ENCODE assay signal across 34 mouse cellular contexts in the genomic region with DNA sequence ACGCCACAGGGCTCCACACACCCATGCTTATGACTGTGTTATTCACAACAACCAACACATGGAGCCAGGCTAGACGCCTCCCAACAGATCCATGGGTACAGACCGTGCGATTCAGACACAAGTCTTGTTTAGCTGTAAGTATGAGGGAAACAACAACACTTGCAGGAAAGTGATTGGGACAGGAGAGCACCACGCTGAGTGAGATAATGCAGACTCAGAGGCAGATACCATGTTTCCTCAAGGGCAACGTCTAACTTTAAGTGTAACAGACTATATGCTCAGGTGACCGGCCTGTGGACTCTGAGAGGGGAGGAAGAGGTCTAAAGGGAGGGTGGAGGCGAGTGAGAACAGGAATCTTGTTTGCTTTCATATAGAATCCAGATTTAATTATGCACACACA. TPM values are rescaled to one million over a fixed set of nuclear protein-coding genes. Genes with fewer than 3 reads are reported as not detected.
DNase-seq lines count a peak whose midpoint lies in the region; ATAC-seq and TF ChIP-seq lines count a peak whose summit lies in the region.
"Had no signal": no experiment of that assay in that cellular context is flagged by ENCODE, and none has a peak within 500 bp of the region (broad histone marks: within the 10 kb centered on the region; RNA-seq: fewer than 3 reads in every experiment).

No protein-coding gene starts in this region.

- no peaks in the 10 kb centered on the region for H3K9me3 ChIP-seq in heart, embryonic 12.5 days (replicated peaks)
- H3K9me3 ChIP-seq in intestine, postnatal 0 days (ENCODE audit: control insufficient read depth) = no peaks in the 10 kb centered on the region
- H3K9me3 ChIP-seq in liver, embryonic 16.5 days (replicated peaks; ENCODE audit: control insufficient read depth, low read length) = no peaks in the 10 kb centered on the region
- 0 out of 2 replicates have a peak, but pooled peaks cover 3% of the 10 kb centered on the region for H3K9me3 ChIP-seq in forebrain, embryonic 10.5 days
- H3K9me3 ChIP-seq: forebrain, embryonic 13.5 days; heart, embryonic 13.5 days; hindbrain, embryonic 13.5 days; kidney, embryonic 15.5 days had no signal

- H3K4me2 ChIP-seq in heart, embryonic 12.5 days = 0 out of 2 replicates have a peak overlapping the region, but pooled peaks have one; percentile 29
- H3K4me2 ChIP-seq in intestine, postnatal 0 days (replicated peaks; ENCODE audit: low read depth) = no peak overlapping the region
- no peak overlapping the region for H3K4me2 ChIP-seq in liver, embryonic 16.5 days (ENCODE audit: low read depth, low read length)
- H3K4me2 ChIP-seq: forebrain, embryonic 13.5 days; heart, embryonic 13.5 days; hindbrain, embryonic 13.5 days; kidney, embryonic 15.5 days had no signal

- no peak overlapping the region for H3K27ac ChIP-seq in heart, embryonic 12.5 days (ENCODE audit: poor library complexity, severe bottlenecking)
- no peak overlapping the region for H3K27ac ChIP-seq in intestine, postnatal 0 days (ENCODE audit: low read depth, low read length)
- H3K27ac ChIP-seq in liver, embryonic 16.5 days (ENCODE audit: low read length) = no peak overlapping the region
- no peak overlapping the region for H3K27ac ChIP-seq in forebrain, embryonic 10.5 days
- H3K27ac ChIP-seq: forebrain, embryonic 13.5 days; heart, embryonic 13.5 days; hindbrain, embryonic 13.5 days; kidney, embryonic 15.5 days had no signal

- no peak overlapping the region for H3K4me3 ChIP-seq in heart, embryonic 12.5 days
- H3K4me3 ChIP-seq in intestine, postnatal 0 days (ENCODE audit: low read depth, low read length) = no peak overlapping the region
- no peak overlapping the region for H3K4me3 ChIP-seq in liver, embryonic 16.5 days (ENCODE audit: low read depth, low read length)
- H3K4me3 ChIP-seq in forebrain, embryonic 10.5 days = no peak overlapping the region
- H3K4me3 ChIP-seq: forebrain, embryonic 13.5 days; heart, embryonic 13.5 days; hindbrain, embryonic 13.5 days; kidney, embryonic 15.5 days; megakaryocyte, embryonic 14.5 days had no signal

- peaks cover 16% of the 10 kb centered on the region for H3K4me1 ChIP-seq in heart, embryonic 12.5 days (replicated peaks)
- H3K4me1 ChIP-seq in intestine, postnatal 0 days (replicated peaks; ENCODE audit: control insufficient read depth, insufficient read depth, low read length) = no peaks in the 10 kb centered on the region
- H3K4me1 ChIP-seq in liver, embryonic 16.5 days (ENCODE audit: control insufficient read depth, low read depth, low read length) = peaks cover 23% of the 10 kb centered on the region
- H3K4me1 ChIP-seq in forebrain, embryonic 10.5 days = peaks cover 4% of the 10 kb centered on the region; the same call in 1 of the 2 replicates
- H3K4me1 ChIP-seq: forebrain, embryonic 13.5 days; kidney, embryonic 15.5 days had no signal

- no peaks in the 10 kb centered on the region for H3K27me3 ChIP-seq in heart, embryonic 12.5 days (replicated peaks)
- no peaks in the 10 kb centered on the region for H3K27me3 ChIP-seq in intestine, postnatal 0 days (replicated peaks; ENCODE audit: control insufficient read depth, insufficient read depth, low read length)
- H3K27me3 ChIP-seq in liver, embryonic 16.5 days (ENCODE audit: control insufficient read depth, insufficient read depth, low read depth, low read length) = no peaks in the 10 kb centered on the region
- no peaks in the 10 kb centered on the region for H3K27me3 ChIP-seq in forebrain, embryonic 10.5 days (ENCODE audit: poor library complexity, severe bottlenecking)
- H3K27me3 ChIP-seq: forebrain, embryonic 13.5 days; heart, embryonic 13.5 days; kidney, embryonic 15.5 days had no signal

- WGBS in heart, embryonic 12.5 days = 46% methylated on average over 8 of the region's 8 CpGs
- WGBS in intestine, postnatal 0 days = 54% methylated on average over 8 of the region's 8 CpGs
- 38% methylated on average over 8 of the region's 8 CpGs for WGBS in liver, embryonic 16.5 days (ENCODE audit: insufficient replicate concordance)
- WGBS in forebrain, embryonic 10.5 days = 88% methylated on average over 8 of the region's 8 CpGs

- H3K9ac ChIP-seq in heart, embryonic 12.5 days = no peak overlapping the region
- H3K9ac ChIP-seq in intestine, postnatal 0 days (ENCODE audit: low read depth, low read length) = no peak overlapping the region
- no peak overlapping the region for H3K9ac ChIP-seq in liver, embryonic 16.5 days (ENCODE audit: low read depth, low read length)
- H3K9ac ChIP-seq: forebrain, embryonic 13.5 days; heart, embryonic 13.5 days; hindbrain, embryonic 13.5 days; kidney, embryonic 15.5 days had no signal

- no peak for TF ChIP-seq CTCF in intestine, postnatal 0 days (IDR thresholded peaks at IDR 0.05; ENCODE audit: low read depth)

- no peak for ATAC-seq in heart, embryonic 12.5 days (ENCODE audit: insufficient number of reproducible peaks, low FRiP score)
- peak; percentile 53 for ATAC-seq in common myeloid progenitor, adult 5-6 weeks (replicated peaks; ENCODE audit: low read depth, poor library complexity, severe bottlenecking)
- peak; percentile 85 for ATAC-seq in intestine, postnatal 0 days
- ATAC-seq in liver, embryonic 16.5 days (ENCODE audit: low read depth) = 0 out of 2 replicates have a peak, but pooled peaks have one; percentile 19
- no peak for ATAC-seq in activated CD4-positive, CD25-positive, alpha-beta regulatory T cell, adult 4 months
- ATAC-seq: forebrain, embryonic 13.5 days had no signal

- DNase-seq in heart, postnatal 10 days = no peak
- DNase-seq in spleen, postnatal 14 days (ENCODE audit: low spot score in 2 of 2) = no peak
- DNase-seq in forebrain, embryonic 10.5 days (ENCODE audit: extremely low spot score, low spot score) = no peak
- DNase-seq: adrenal gland, postnatal 10 days; cerebellum, adult 11 months; cerebellum, adult 9-10 months; cerebellum, postnatal 36 days; gastrocnemius, postnatal 25 days; heart, adult 11 months; kidney, adult 18-20 months; kidney, postnatal 4 days; lung, postnatal 36 days; midbrain, embryonic 14.5 days; right cerebral cortex, postnatal 25 days; thymus, postnatal 25 days had no signal

- intact Hi-C loops in heart, postnatal 10 days (cut with DNase I) = no loop called here

- peaks cover 11% of the 10 kb centered on the region for H3K36me3 ChIP-seq in heart, embryonic 12.5 days
- H3K36me3 ChIP-seq in intestine, postnatal 0 days (ENCODE audit: control insufficient read depth, insufficient read depth) = peaks cover 15% of the 10 kb centered on the region; the same call in 1 of the 2 replicates
- peaks cover 37% of the 10 kb centered on the region for H3K36me3 ChIP-seq in liver, embryonic 16.5 days (ENCODE audit: control insufficient read depth, insufficient read depth)
- H3K36me3 ChIP-seq in forebrain, embryonic 10.5 days (replicated peaks) = no peaks in the 10 kb centered on the region
- H3K36me3 ChIP-seq: hindbrain, embryonic 13.5 days had no signal

RNA-seq across cellular contexts. Expression of gene Gprc5d, which starts 38.5 kb away (rescaled TPM):
- not detected in 2 replicates for polyA plus RNA-seq in heart, embryonic 12.5 days (2016; fragmentation: Nextera tagmentation; extraction: Ambion mirVana)
- under 1 TPM in 1 of 2 experiments, not detected in 1; 0.25 TPM for total RNA-seq in heart, postnatal 10 days (2021)
- not detected in 2 replicates for total RNA-seq in common myeloid progenitor, adult 5-6 weeks (2017)
- polyA plus RNA-seq in intestine, postnatal 0 days (2015; fragmentation: Nextera tagmentation; extraction: Ambion mirVana) = not detected in 2 replicates
- polyA plus RNA-seq in liver, embryonic 16.5 days (2015; fragmentation: Nextera tagmentation; extraction: Ambion mirVana) = 0.08 and 0.11 TPM in 2 replicates
- not detected for polyA plus RNA-seq in activated CD4-positive, CD25-positive, alpha-beta regulatory T cell, adult 4 months (2017; shearing (Covaris generic))
- 0.11 TPM in 1 of 2 replicates, not detected in the other for polyA plus RNA-seq in forebrain, embryonic 10.5 days (2016; fragmentation: Nextera tagmentation; extraction: Ambion mirVana)
- total RNA-seq: adrenal gland, postnatal 10 days; G1E; gastrocnemius, postnatal 25 days; heart, postnatal 25 days; left cerebral cortex, adult 18-20 months; left cerebral cortex, postnatal 14 days; liver, adult 2 months; neutrophil, adult 5-6 weeks had no signal
- polyA plus RNA-seq: forebrain, embryonic 13.5 days; G1E; heart, embryonic 13.5 days; hindbrain, embryonic 13.5 days; kidney, embryonic 15.5 days; limb, embryonic 11.5 days; lung, embryonic 16.5 days; midbrain, embryonic 14.5 days; neural tube, embryonic 11.5 days had no signal

RNA-seq across cellular contexts. Expression of gene Fam234b, which starts 41.2 kb away (rescaled TPM):
- polyA plus RNA-seq in heart, embryonic 12.5 days (2016; fragmentation: Nextera tagmentation; extraction: Ambion mirVana) = 9.0 and 10.7 TPM in 2 replicates
- total RNA-seq in heart, postnatal 10 days (2021) = 1 to 10 TPM; 5.6 to 7.5 TPM
- total RNA-seq in common myeloid progenitor, adult 5-6 weeks (2017) = 15.9 and 26.0 TPM in 2 replicates
- polyA plus RNA-seq in intestine, postnatal 0 days (2015; fragmentation: Nextera tagmentation; extraction: Ambion mirVana) = 20.9 and 21.7 TPM in 2 replicates
- 31.7 and 33.8 TPM in 2 replicates for polyA plus RNA-seq in liver, embryonic 16.5 days (2015; fragmentation: Nextera tagmentation; extraction: Ambion mirVana)
- 10 to 100 TPM; 23.6 to 23.8 TPM for polyA plus RNA-seq in activated CD4-positive, CD25-positive, alpha-beta regulatory T cell, adult 4 months (2017; shearing (Covaris generic))
- 23.3 and 25.4 TPM in 2 replicates for polyA plus RNA-seq in forebrain, embryonic 10.5 days (2016; fragmentation: Nextera tagmentation; extraction: Ambion mirVana)

RNA-seq across cellular contexts. Expression of gene Hebp1, which starts 41.2 kb away (rescaled TPM):
- 14.8 and 16.0 TPM in 2 replicates for polyA plus RNA-seq in heart, embryonic 12.5 days (2016; fragmentation: Nextera tagmentation; extraction: Ambion mirVana)
- total RNA-seq in heart, postnatal 10 days (2021) = 10 to 100 TPM; 58.5 to 59.0 TPM
- 28.5 and 30.1 TPM in 2 replicates for total RNA-seq in common myeloid progenitor, adult 5-6 weeks (2017)
- polyA plus RNA-seq in intestine, postnatal 0 days (2015; fragmentation: Nextera tagmentation; extraction: Ambion mirVana) = 62.8 and 78.9 TPM in 2 replicates
- 133 and 134 TPM in 2 replicates for polyA plus RNA-seq in liver, embryonic 16.5 days (2015; fragmentation: Nextera tagmentation; extraction: Ambion mirVana)
- polyA plus RNA-seq in activated CD4-positive, CD25-positive, alpha-beta regulatory T cell, adult 4 months (2017; shearing (Covaris generic)) = 1 to 10 TPM in 1 of 2 experiments, under 1 TPM in 1; 0.42 to 2.4 TPM
- polyA plus RNA-seq in forebrain, embryonic 10.5 days (2016; fragmentation: Nextera tagmentation; extraction: Ambion mirVana) = 3.5 and 7.6 TPM in 2 replicates

Comparison
In these comparisons a context has a peak if more than half of its experiments do, and no peak if none do; other contexts are left out.
1. ATAC-seq: peak in common myeloid progenitor, adult 5-6 weeks (single experiment), intestine, postnatal 0 days (single experiment) and liver, embryonic 16.5 days (single experiment); none in heart, embryonic 12.5 days (single experiment) and activated CD4-positive, CD25-positive, alpha-beta regulatory T cell, adult 4 months (single experiment).